Mouse (Mus musculus): ENCODE data around the gene Cyp2d34. TPM values are rescaled to one million over a fixed set of nuclear protein-coding genes. Genes with fewer than 3 reads are reported as not detected.

The Cyp2d34 gene
- polyA plus RNA-seq (2015; fragmentation: Nextera tagmentation; extraction: Ambion mirVana): not detected in 2 replicates

- no peak within 1 kb of the TSS for H3K4me2 ChIP-seq
- H3K36me3 ChIP-seq: no peaks in the 10 kb centered on the region
- H3K4me1 ChIP-seq: no peaks in the 10 kb centered on the region
- H3K27ac ChIP-seq: no peak within 1 kb of the TSS
- no peaks in the 10 kb centered on the region for H3K9me3 ChIP-seq
- H3K4me3 ChIP-seq: no peak within 1 kb of the TSS
- no peak within 1 kb of the TSS for H3K9ac ChIP-seq
- H3K27me3 ChIP-seq: no peaks in the 10 kb centered on the region
- 85% methylated on average over 7 of the region's 7 CpGs for WGBS
- ATAC-seq (ENCODE audit: borderline replicate concordance, extremely low read depth, low FRiP score, low TSS enrichment): no peak
These were observed at the start of gene Cyp2d34 for GRCm38 (mm10) chr15:82620531-82621202. Gene Cyp2d34 (minus strand): TSS chr15:82620946.

- Histone ChIP-seq H3K9me3 (no peaks in the 10 kb centered on the region), H3K9ac (no peak overlapping the region), H3K4me3 (no peak overlapping the region), H3K27ac (no peak overlapping the region), H3K27me3 (no peaks in the 10 kb centered on the region), H3K4me1 (no peaks in the 10 kb centered on the region), H3K36me3 (no peaks in the 10 kb centered on the region), H3K4me2 (no peak overlapping the region)
- WGBS: 41% methylated on average over 2 of the region's 2 CpGs
- no peak for ATAC-seq (ENCODE audit: borderline replicate concordance, extremely low read depth, low FRiP score, low TSS enrichment)
These were observed 35.6 kb upstream of the Cyp2d34 start for GRCm38 (mm10) chr15:82656346-82656745.

GRCm38 (mm10) chr15:82644371-82644770 is 23.6 kb upstream of the Cyp2d34 start:
- no peaks in the 10 kb centered on the region for H3K9me3 ChIP-seq
- WGBS: 70% methylated on average over 3 of the region's 3 CpGs
- ATAC-seq (ENCODE audit: borderline replicate concordance, extremely low read depth, low FRiP score, low TSS enrichment): no peak

DNA sequence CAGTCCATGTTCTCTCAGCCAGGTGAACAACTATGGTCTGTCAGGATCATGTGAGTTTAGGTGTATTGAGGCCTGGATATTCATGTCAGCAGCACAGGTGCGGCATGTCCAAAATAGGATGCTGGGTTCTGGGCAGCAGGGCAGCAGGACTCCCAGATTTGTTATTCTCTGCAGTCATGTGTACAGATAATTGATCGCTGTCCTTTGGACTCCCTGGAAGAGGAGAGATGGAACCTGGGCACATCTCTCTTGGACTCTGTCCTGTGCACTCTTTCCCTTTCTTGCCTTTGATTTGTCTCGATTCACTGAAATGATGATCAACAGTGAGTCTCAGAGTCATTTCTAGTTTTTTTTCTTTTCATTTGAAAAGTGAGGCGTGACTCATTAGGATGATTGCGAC is 23.0 kb upstream of the Cyp2d34 start:
- WGBS: 89% methylated on average over 5 of the region's 5 CpGs
- no peak for ATAC-seq (ENCODE audit: borderline replicate concordance, extremely low read depth, low FRiP score, low TSS enrichment)

More at GRCm38 (mm10) chr15:82644371-82644770, 23.6 kb upstream of the Cyp2d34 start:
- Histone ChIP-seq H3K9ac (no peak overlapping the region), H3K4me2 (no peak overlapping the region), H3K4me3 (no peak overlapping the region), H3K27ac (no peak overlapping the region), H3K36me3 (no peaks in the 10 kb centered on the region), H3K4me1 (no peaks in the 10 kb centered on the region), H3K27me3 (no peaks in the 10 kb centered on the region)

DNA sequence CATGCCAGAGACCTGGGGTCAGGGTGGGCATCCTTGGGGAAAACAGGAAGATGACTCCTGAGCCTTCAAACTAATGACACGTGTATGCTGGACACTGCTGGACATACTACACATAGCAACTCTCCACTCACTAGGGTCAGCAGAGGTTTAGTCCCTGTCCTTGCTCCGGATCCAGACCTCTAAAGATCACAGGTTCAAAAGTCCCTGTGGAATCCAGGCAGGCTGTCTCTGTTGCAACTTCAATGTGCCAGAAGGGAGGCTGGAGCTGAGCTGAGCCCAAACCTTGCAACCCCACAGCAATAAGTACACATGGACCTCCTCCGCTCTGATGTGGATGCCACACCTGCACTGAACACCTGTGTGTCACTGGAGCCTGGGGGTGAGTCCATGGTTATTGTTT is 22.0 kb upstream of the Cyp2d34 start:
- no peaks in the 10 kb centered on the region for H3K36me3 ChIP-seq
- H3K4me1 ChIP-seq: no peaks in the 10 kb centered on the region
- no peak overlapping the region for H3K9ac ChIP-seq
- ATAC-seq (ENCODE audit: borderline replicate concordance, extremely low read depth, low FRiP score, low TSS enrichment): no peak
- no peak overlapping the region for H3K27ac ChIP-seq
- H3K27me3 ChIP-seq: no peaks in the 10 kb centered on the region
- WGBS: 74% methylated on average over 3 of the region's 3 CpGs
- H3K4me2 ChIP-seq: no peak overlapping the region
- no peak overlapping the region for H3K4me3 ChIP-seq
- no peaks in the 10 kb centered on the region for H3K9me3 ChIP-seq

More for the DNA sequence above, 23.0 kb upstream of the Cyp2d34 start:
- no peak overlapping the region for H3K9ac ChIP-seq
- H3K9me3 ChIP-seq: no peaks in the 10 kb centered on the region
- no peaks in the 10 kb centered on the region for H3K4me1 ChIP-seq
- H3K27ac ChIP-seq: no peak overlapping the region
- no peaks in the 10 kb centered on the region for H3K27me3 ChIP-seq
- H3K4me3 ChIP-seq: no peak overlapping the region
- H3K4me2 ChIP-seq: no peak overlapping the region
- H3K36me3 ChIP-seq: no peaks in the 10 kb centered on the region

DNA sequence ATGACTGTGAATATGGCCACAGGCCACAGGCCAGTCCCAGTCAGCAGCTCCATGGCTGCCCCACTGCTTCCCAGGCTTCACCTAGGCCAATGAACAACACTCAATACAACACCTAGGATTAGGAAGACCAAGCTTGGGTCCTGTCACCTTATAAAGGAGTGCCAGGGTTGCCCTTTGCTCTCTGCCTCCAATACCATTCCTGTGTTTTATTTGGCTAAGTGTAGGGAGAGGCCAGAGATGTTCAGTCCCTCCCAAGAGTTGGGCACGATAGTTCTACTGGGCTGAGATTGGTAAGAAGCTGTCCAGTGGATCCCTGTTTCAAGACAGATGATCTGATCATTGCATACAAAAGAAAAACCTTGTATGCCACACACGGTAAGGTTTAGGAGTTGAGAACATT is 21.2 kb upstream of the Cyp2d34 start:
- no peaks in the 10 kb centered on the region for H3K27me3 ChIP-seq
- H3K9me3 ChIP-seq: no peaks in the 10 kb centered on the region
- no peak overlapping the region for H3K4me3 ChIP-seq
- no peak overlapping the region for H3K27ac ChIP-seq
- no peak for ATAC-seq (ENCODE audit: borderline replicate concordance, extremely low read depth, low FRiP score, low TSS enrichment)
- H3K4me1 ChIP-seq: no peaks in the 10 kb centered on the region
- no peaks in the 10 kb centered on the region for H3K36me3 ChIP-seq
- H3K9ac ChIP-seq: no peak overlapping the region
- no peak overlapping the region for H3K4me2 ChIP-seq
- 72% methylated on average over 2 of the region's 2 CpGs for WGBS

DNA sequence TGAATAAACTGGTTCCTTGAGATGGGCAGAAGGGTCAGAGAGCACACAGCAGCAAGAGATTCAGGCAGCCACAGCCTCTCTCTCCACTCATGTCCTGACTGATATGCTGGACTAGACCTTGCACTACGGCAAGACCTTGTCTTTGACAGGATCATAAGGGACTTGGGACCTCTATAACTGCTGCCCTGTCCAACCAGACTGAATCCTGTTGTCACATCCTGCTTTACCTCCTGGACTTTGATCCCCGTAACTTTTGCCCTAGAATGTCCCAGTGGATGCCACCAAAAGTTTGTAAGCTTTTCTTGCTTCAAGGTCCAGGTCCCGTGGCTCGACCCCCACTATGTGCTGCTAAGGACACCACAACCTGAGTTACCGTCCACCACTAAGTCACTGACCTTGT is 20.6 kb upstream of the Cyp2d34 start:
- WGBS: 67% methylated on average over 5 of the region's 5 CpGs
- no peak for ATAC-seq (ENCODE audit: borderline replicate concordance, extremely low read depth, low FRiP score, low TSS enrichment)
- H3K9me3 ChIP-seq: no peaks in the 10 kb centered on the region
- no peaks in the 10 kb centered on the region for H3K4me1 ChIP-seq
- no peaks in the 10 kb centered on the region for H3K36me3 ChIP-seq
- H3K4me2 ChIP-seq: no peak overlapping the region
- H3K9ac ChIP-seq: no peak overlapping the region
- no peak overlapping the region for H3K27ac ChIP-seq
- no peaks in the 10 kb centered on the region for H3K27me3 ChIP-seq
- H3K4me3 ChIP-seq: no peak overlapping the region

GRCm38 (mm10) chr15:82640201-82640600 is 19.5 kb upstream of the Cyp2d34 start:
- Histone ChIP-seq H3K27me3 (no peaks in the 10 kb centered on the region), H3K9ac (no peak overlapping the region), H3K9me3 (no peaks in the 10 kb centered on the region), H3K4me3 (no peak overlapping the region), H3K4me1 (no peaks in the 10 kb centered on the region), H3K27ac (no peak overlapping the region), H3K4me2 (no peak overlapping the region), H3K36me3 (no peaks in the 10 kb centered on the region)
- no peak for ATAC-seq (ENCODE audit: borderline replicate concordance, extremely low read depth, low FRiP score, low TSS enrichment)
- 84% methylated on average over 7 of the region's 7 CpGs for WGBS

- H3K4me2 ChIP-seq: no peak overlapping the region
- no peak overlapping the region for H3K27ac ChIP-seq
- no peaks in the 10 kb centered on the region for H3K36me3 ChIP-seq
- no peaks in the 10 kb centered on the region for H3K27me3 ChIP-seq
- H3K9ac ChIP-seq: no peak overlapping the region
- 72% methylated on average over 14 of the region's 14 CpGs for WGBS
- H3K9me3 ChIP-seq: no peaks in the 10 kb centered on the region
- H3K4me1 ChIP-seq: no peaks in the 10 kb centered on the region
- no peak overlapping the region for H3K4me3 ChIP-seq
- ATAC-seq (ENCODE audit: borderline replicate concordance, extremely low read depth, low FRiP score, low TSS enrichment): no peak; the same call in 1 of the 2 replicates
These were observed 16.7 kb upstream of the Cyp2d34 start for GRCm38 (mm10) chr15:82637130-82638075.

DNA sequence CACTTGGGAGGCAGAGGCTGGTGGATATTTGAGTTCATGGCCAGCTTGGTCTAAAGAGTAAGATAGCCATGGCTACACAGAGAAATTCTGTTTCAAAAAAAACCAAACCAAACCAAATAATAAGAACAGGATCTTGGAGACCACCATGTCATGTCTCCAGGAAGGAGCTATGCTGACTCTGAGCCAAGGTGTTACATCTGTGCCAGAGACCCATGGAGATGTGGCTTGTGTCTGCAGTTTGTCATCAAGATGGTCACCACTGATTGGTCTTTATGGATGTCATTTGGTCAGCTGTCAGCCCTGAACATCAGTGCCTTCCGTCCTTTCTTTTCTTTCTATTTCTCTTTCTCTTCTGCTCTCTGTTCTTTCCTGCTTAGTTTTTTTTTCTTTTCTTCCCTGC is 14.2 kb upstream of the Cyp2d34 start:
- Histone ChIP-seq H3K4me1 (no peaks in the 10 kb centered on the region), H3K4me2 (no peak overlapping the region), H3K4me3 (no peak overlapping the region), H3K9me3 (no peaks in the 10 kb centered on the region), H3K9ac (no peak overlapping the region), H3K27me3 (no peaks in the 10 kb centered on the region), H3K27ac (no peak overlapping the region), H3K36me3 (no peaks in the 10 kb centered on the region)
- WGBS: 79% methylated on average over 1 of the region's 1 CpGs
- no peak for ATAC-seq (ENCODE audit: borderline replicate concordance, extremely low read depth, low FRiP score, low TSS enrichment)

DNA sequence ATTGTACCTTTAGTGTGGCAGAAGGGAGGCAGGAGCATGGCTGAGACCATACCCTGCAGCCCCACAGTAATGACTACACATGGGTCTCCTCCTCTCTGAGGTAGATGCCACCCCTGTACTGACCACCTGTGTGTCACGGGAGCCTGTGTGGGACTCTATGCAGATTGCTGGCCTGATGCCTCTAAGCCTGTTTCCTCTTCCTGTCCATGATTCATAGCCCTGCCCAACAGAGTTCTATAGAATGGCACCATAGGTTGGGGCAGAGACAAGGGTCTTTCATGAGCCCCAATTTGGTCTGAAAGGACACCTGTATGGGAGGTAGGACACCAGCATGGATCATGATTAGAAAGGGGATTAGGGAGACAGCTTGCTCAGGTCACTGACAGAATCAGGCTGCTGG is 1.2 kb upstream of the Cyp2d34 start:
- H3K9me3 ChIP-seq: no peaks in the 10 kb centered on the region
- no peak for ATAC-seq (ENCODE audit: borderline replicate concordance, extremely low read depth, low FRiP score, low TSS enrichment)
- no peak overlapping the region for H3K4me3 ChIP-seq
- no peak overlapping the region for H3K27ac ChIP-seq
- no peak overlapping the region for H3K4me2 ChIP-seq
- H3K4me1 ChIP-seq: no peaks in the 10 kb centered on the region
- H3K36me3 ChIP-seq: no peaks in the 10 kb centered on the region
- no peak overlapping the region for H3K9ac ChIP-seq
- no peaks in the 10 kb centered on the region for H3K27me3 ChIP-seq
- WGBS: 61% methylated on average over 1 of the region's 1 CpGs

- no peaks in the 10 kb centered on the region for H3K9me3 ChIP-seq
- no peaks in the 10 kb centered on the region for H3K27me3 ChIP-seq
- H3K4me3 ChIP-seq: no peak overlapping the region
- no peaks in the 10 kb centered on the region for H3K36me3 ChIP-seq
- H3K4me2 ChIP-seq: no peak overlapping the region
- H3K27ac ChIP-seq: no peak overlapping the region
- WGBS: 90% methylated on average over 9 of the region's 9 CpGs
- no peaks in the 10 kb centered on the region for H3K4me1 ChIP-seq
- ATAC-seq (ENCODE audit: borderline replicate concordance, extremely low read depth, low FRiP score, low TSS enrichment): no peak
- no peak overlapping the region for H3K9ac ChIP-seq
These were observed 2.3 kb downstream of the Cyp2d34 start for GRCm38 (mm10) chr15:82618362-82619020.
